Mouse (Mus musculus) brain, embryonic 14.5 days (tissue): ENCODE results near the gene Chst8.

Experiments
- CTCF ChIP-seq: fragments of 200-500 bp; IDR thresholded peaks from 2 replicates; pipeline ENCODE4 v1.5.1; 2012; ENCODE audit warnings: inconsistent platforms, mild to moderate bottlenecking, moderate library complexity, borderline replicate concordance; ENCODE audit not compliant: insufficient read depth, insufficient read length; ENCODE audit errors: extremely low read depth
- POLR2A ChIP-seq: fragments of 200-500 bp; IDR thresholded peaks from 2 replicates; pipeline ENCODE4 v1.6.1; 2012; ENCODE audit warnings: mild to moderate bottlenecking, inconsistent platforms, borderline replicate concordance; ENCODE audit not compliant: poor library complexity, insufficient read depth, insufficient read length, severe bottlenecking; ENCODE audit errors: extremely low read depth

DNA sequence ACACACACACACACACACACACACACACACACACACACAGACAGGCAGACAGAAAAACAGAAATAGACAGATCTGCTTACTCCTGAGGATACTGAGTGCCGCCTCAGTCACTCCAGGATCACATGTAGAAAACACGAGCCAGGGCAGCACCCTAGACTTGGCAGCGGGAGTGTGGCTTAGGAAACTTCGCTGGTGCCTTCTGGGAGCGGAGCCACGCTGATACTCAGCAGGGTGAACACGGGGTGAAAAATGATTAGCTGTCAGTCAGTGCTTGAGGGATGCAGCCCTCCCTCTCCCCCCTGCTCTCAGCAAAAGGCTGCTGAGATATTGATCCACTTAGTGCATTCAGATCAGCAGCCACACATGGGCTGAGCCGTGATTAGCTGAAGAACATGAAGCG, 93.9 kb downstream of the Chst8 start:
- no peak for TF ChIP-seq CTCF
- no peak for TF ChIP-seq POLR2A
